Mouse (Mus musculus) Patski (cell line): ENCODE measurements at regions not wholly inside any gene's neighbourhood (a gene's known extent, or its start where the extent isn't known, plus 50 kb on each side); places are given as distances from the start of the nearest gene placed in this dataset.

Experiments
- ATAC-seq: fragments of 100-300 bp; one replicate; pipeline ENCODE4 v1.8.0; 2021
- CTCF ChIA-PET: fragments of 350-600 bp; sonication (Branson Sonifier 250); formaldehyde crosslinking; loops from one replicate; lab custom pipeline; 2022; ENCODE audit warnings: inconsistent platforms; lab: Charles Lee
- POLR2A ChIA-PET: fragments of 350-600 bp; sonication (Branson Sonifier 250); formaldehyde crosslinking; loops from one replicate; lab custom pipeline; 2022; ENCODE audit warnings: antibody characterized with exemption, inconsistent platforms; lab: Charles Lee
- DNase-seq: peaks from one replicate; pipeline ENCODE4 v3.0.0-alpha.2; 2011; ENCODE audit warnings: low read depth, low spot score
- H3K27me3 ChIP-seq: fragments of 371-371 bp; one replicate; pipeline ENCODE4 v1.5.1; 2021
- CTCF ChIP-seq: fragments of 100-300 bp; IDR thresholded peaks from one replicate; pipeline ENCODE4 v1.5.1; 2021
- in situ Hi-C: fragments of 300-500 bp; cut with MboI; formaldehyde crosslinking; loops from 3 replicates; pipeline ENCODE4 v1.11.1; 2018; ENCODE audit warnings: low pct_unique_long_range_greater_than_20kb, mixed read lengths

DNA sequence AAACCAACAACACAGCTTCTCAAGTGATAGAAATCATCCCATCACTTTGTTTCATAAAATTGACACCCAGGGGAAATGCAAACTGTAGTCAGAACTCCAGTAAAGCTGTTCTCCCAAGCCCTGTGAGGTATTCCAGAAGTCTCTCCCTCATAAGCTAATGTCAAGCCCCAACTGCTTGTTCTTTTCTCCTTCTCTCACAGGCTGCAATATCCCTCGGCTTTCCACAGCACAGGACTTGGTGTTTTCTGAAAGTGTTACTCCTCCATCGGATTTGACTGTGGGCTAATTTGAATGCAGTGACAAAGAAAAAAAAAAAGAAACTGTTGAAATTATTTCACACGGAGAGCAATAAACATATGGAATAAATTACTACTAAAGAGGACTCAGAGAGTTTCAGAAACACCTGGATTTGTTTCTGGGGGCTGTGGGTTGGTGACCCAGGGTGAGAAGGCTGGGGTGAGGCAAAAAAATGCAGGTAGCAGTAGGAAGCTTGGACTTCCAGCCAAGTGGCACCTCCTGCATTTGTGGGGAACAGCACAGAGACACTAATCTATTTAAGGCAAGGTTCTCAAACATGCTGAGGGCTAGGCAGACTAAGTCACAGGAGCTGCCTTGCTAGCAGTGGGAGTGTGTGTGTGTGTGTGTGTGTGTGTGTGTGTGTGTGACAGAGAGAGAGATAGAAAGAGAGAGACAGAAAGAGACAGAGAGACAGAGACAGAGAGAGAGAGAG, 447.3 kb downstream of the Gm43517 start:
- no peaks in the 10 kb centered on the region for H3K27me3 ChIP-seq
- POLR2A ChIA-PET, result no interaction called here
- DNase-seq, result no peak
- CTCF ChIA-PET, result no interaction called here
- ATAC-seq, result no peak
- in situ Hi-C loops, result no loop called here
- no peak for TF ChIP-seq CTCF

DNA sequence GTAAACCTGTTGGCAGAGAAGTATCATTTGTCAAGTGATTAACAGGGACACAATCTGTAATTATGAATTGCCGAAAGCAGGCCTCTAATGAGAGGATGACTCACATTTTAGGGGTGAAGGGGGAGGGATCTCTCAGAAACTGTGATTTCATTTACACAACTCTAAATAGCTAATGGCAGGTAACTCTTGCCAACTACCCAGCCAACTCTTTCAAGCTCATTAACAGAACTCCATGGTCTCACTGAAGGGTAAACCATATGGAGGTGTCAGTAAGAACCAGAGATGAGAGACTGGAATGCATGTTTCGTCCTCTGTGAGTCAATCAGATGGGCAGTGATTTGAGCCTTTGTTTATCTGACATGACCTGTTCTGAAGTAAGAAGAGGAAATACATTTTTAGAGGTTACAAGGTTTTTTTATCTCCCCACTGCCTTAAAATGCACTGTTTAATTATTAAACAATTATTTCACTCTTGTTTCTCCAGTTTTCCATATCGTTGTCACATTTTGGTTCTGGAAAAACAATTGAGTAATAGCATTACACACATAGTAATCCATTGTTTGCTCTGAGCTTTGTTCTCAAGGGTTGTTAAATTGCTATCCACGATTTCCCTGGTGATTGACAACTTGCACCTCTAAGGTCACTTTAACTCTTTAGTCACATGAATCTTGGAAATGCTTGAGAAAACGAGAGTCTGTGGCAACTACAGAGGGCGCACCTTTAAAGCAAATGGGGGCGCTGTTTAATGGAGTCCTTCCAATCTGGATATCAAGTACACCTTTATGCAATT, 451.5 kb downstream of the Gm43517 start:
- in situ Hi-C loops, result no loop called here
- no peaks in the 10 kb centered on the region for H3K27me3 ChIP-seq
- no peak for TF ChIP-seq CTCF
- CTCF ChIA-PET, result no interaction called here
- no peak for ATAC-seq
- POLR2A ChIA-PET, result no interaction called here
- DNase-seq, result no peak

DNA sequence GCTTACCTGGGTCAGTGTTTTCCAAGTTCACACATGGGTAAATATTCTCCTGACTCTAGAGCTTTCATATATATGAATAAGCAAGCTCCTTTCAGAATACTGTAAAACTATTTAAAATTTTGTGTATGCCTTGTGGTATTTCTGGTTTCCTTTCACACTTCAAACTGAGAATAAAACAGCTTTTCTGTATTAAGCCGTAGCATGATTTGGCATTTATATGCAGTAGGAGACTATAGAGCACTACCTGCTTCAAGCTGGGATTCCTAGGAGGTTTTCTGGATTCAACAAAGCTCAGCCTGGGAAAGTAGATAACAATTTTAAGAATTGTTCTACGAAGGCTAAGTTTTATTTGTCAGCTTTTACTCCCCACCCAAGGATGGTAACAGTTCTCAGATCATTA, 500.5 kb downstream of the Gm43517 start:
- ATAC-seq (no peak), DNase-seq (no peak)
- no peak for TF ChIP-seq CTCF
- in situ Hi-C loops, result no loop called here
- peaks cover under 1% of the 10 kb centered on the region for H3K27me3 ChIP-seq
- ChIA-PET CTCF (interaction anchor here (0.7 kb wide), 1 partner anchor 16 kb away, joined by 3 read pairs; no protein-coding TSS in a partner anchor), POLR2A (no interaction called here)

DNA sequence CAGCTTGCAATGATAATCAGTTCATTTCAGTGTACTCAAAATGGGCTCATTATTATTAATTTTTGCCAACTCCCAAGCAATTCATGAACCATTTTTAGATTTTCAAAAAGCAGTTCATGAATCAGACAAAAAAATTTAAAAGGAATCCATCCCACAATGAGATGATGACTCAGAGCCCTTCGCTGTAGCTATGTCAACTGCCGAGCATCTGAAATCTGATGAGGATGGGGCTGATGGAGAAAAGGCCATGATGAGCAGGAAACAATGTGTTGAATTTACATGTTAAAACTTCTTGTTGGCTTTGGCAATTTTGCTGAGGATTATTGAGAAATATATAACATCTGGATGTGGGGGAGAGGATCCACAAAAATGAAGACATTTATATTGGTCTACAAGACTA, 502.3 kb downstream of the Gm43517 start:
- ChIA-PET CTCF (no interaction called here), POLR2A (no interaction called here)
- no peak for ATAC-seq
- no peak for DNase-seq
- H3K27me3 ChIP-seq, result peaks cover 6% of the 10 kb centered on the region
- no peak for TF ChIP-seq CTCF
- in situ Hi-C loops, result no loop called here

DNA sequence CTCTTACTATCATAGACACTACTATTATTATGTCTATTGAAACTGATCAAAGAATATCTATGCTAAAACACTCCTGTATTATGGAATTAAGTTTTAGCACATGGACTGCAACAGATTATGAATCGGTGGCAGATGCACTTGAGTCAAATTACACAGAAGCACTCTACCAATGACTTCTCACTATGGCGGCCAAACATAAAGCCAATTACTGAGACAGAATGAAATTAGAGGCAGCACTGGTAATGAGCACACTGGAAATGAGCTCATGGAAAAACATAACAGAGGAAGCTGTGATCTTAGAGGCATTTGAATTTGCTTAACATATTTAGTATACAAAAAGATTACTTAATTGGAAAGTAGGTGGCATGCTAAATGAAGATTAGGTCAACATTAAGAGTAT, 512.8 kb downstream of the Gm43517 start:
- H3K27me3 ChIP-seq, result peaks cover 6% of the 10 kb centered on the region
- ATAC-seq (no peak), DNase-seq (no peak)
- ChIA-PET CTCF (no interaction called here), POLR2A (no interaction called here)
- no peak for TF ChIP-seq CTCF
- in situ Hi-C loops, result no loop called here

DNA sequence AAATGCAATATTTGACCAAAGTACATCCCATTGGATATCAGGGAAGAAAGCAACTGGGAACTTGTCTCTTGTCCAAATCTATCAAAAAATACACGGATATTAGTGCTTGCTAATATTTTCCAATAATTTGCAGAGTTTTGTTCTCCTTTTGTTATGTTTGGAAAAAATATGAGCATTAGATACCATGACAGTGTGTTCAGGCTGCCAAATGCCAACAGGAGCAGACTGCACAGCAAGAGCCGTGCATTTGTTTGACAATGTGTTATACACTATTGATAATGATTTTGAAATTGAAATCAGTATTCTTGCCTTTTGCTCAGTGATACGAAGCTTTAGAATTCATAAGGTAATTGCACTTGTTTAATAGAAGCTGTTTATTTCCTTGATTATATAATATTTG, 530.7 kb downstream of the Gm43517 start:
- no peak for DNase-seq
- ChIA-PET CTCF (no interaction called here), POLR2A (no interaction called here)
- TF ChIP-seq CTCF, result no peak
- in situ Hi-C loops, result no loop called here
- ATAC-seq, result no peak
- no peaks in the 10 kb centered on the region for H3K27me3 ChIP-seq

DNA sequence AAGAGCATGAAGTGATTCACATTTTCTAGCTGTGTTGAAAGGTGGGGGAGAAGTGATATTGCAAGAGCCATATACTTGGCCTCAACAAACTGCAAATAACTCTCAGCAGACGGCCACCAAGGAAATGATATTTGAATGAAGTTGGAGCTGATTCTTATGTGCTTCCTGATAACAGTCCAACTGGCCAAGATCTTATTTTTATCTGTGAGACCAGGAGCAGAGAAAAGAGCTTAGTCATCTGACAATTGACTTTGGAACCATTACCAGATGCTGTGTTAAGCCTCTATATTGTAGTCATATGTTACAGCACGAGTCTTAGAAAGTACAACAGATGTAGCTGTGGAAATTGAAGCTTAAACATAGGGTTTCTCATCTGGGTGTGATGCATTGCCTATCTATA, 536.6 kb downstream of the Gm43517 start:
- H3K27me3 ChIP-seq, result no peaks in the 10 kb centered on the region
- in situ Hi-C loops, result no loop called here
- no peak for TF ChIP-seq CTCF
- ATAC-seq, result no peak
- ChIA-PET POLR2A (no interaction called here), CTCF (no interaction called here)
- no peak for DNase-seq

DNA sequence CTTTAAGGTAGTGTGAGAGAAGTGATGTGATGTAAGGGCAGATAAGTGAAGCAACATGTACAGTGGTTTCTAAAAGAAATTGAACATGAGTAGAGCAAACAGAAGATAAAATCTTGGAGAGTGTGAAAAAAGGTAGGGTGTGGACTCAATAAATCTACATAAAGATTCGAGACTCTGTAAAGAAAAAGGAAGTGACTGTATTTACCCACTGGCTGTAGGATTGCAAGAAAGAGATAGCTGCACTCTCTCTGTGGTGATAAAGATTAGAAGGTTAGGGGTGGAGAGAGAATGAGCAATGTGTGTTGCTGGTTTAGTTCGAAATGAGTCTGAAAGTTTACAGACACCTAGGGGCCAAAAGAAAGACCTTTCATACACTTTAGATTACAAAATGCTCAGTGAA, 555.8 kb downstream of the Gm43517 start:
- in situ Hi-C loops, result no loop called here
- CTCF ChIA-PET, result no interaction called here

DNA sequence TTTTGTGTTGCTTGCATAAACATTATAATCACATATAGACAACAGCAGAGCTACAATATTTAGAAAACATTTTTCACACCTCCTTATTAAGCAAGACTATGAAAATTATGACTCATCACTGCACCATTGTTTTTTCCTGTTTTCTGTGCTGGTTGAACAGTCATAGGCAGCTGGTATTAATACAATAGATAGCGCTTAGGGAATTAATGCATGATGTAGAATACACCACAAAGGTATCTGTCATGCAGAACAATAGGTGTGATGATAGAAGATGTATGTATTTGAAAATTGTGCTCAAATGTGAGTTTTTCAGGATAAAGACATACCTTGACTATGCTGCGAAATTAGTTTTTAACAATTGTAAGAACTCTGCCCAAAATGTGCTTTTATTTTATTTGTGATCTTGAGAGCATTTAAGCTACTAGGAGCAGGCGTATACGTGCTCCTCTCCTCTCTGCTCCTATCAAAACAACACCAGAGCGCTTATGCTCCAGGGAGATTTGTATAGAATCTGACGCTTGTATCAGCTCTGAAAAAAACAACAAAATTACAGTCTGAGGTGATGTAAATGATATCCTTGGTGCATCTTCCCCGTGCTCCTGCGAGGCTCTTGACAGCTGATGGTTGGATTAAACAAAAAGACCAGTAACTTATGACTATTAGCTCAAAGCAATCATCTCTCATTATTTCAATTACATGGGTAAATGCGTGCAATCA, 560.1 kb downstream of the Gm43517 start:
- in situ Hi-C loops, result no loop called here
- TF ChIP-seq CTCF, result no peak
- POLR2A ChIA-PET, result no interaction called here
- no peak for DNase-seq
- CTCF ChIA-PET, result interaction anchor here (1.1 kb wide), 1 partner anchor 9 kb away, joined by 3 read pairs; no protein-coding TSS in a partner anchor
- H3K27me3 ChIP-seq, result peaks cover 18% of the 10 kb centered on the region
- ATAC-seq, result no peak

More for the DNA sequence above, 555.8 kb downstream of the Gm43517 start:
- peaks cover 8% of the 10 kb centered on the region for H3K27me3 ChIP-seq
- ATAC-seq (no peak), DNase-seq (no peak)
- POLR2A ChIA-PET, result no interaction called here
- no peak for TF ChIP-seq CTCF

DNA sequence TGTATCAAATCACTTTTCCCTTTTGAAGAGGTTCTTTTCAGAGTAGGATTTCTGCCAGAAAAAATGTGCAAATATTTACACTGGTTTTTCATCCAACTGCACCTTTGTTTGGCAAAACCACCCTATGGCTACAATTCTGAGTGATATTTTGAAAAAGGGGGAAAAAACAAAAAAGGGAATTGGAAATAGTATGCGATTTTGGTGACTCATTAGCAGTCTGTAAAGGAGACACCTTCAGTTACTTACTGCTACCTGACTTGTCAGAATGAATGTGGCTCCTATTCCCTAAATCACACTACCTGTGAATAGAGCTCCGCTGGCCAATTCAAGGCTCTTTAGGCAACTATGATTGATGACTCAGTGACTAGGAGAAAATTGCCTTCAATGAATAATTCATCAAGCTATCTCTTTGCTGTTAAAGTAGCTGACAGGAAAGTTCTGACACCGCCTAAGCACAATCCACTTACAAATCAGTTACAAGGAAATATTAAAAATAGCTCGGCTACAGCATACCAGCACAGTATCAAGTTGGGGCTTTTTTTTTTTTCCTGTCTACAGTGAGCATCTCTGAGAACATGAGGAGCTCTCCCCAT, 560.8 kb downstream of the Gm43517 start:
- DNase-seq (no peak), ATAC-seq (no peak)
- POLR2A ChIA-PET, result no interaction called here
- H3K27me3 ChIP-seq, result peaks cover 18% of the 10 kb centered on the region
- TF ChIP-seq CTCF, result no peak
- in situ Hi-C loops, result no loop called here
- CTCF ChIA-PET, result interaction anchor here (1.1 kb wide), 1 partner anchor 8 kb away, joined by 3 read pairs; no protein-coding TSS in a partner anchor
